Mouse (Mus musculus): ENCODE data around the gene Syn2. TPM values are rescaled to one million over a fixed set of nuclear protein-coding genes. Genes with fewer than 3 reads are reported as not detected.
A peak's percentile ranks its signal among the peaks of the same experiment; 100 is the strongest.
"Not testable (repeated sequence)": the region's sequence is repeated elsewhere in the genome, so short reads cannot be mapped to it uniquely, and the experiment has no call there.

Gene Syn2
- polyA plus RNA-seq, 1 experiment from 2014 or later: 5.7 TPM

GRCm38 (mm10) chr6:115231836-115232235 lies 97.1 kb downstream of the Syn2 start:
- H3K27ac ChIP-seq (replicated peaks; ENCODE audit: low read depth, low read length): no peak overlapping the region
- H3K4me1 ChIP-seq (ENCODE audit: control insufficient read depth, insufficient read depth, low read length): peaks cover 3% of the 10 kb centered on the region; the same call in 1 of the 2 replicates
- 57% methylated on average over 4 of the region's 4 CpGs for WGBS
- H3K27me3 ChIP-seq (replicated peaks; ENCODE audit: control insufficient read depth, insufficient read depth, low read length): no peaks in the 10 kb centered on the region
- H3K9me3 ChIP-seq (ENCODE audit: control insufficient read depth, low read length): no peaks in the 10 kb centered on the region
- H3K4me2 ChIP-seq (ENCODE audit: low read depth, low read length): no peak overlapping the region
- no peak for DNase-seq (ENCODE audit: low spot score)
- H3K36me3 ChIP-seq (ENCODE audit: control insufficient read depth, insufficient read depth, low read length): no peaks in the 10 kb centered on the region
- no peak overlapping the region for H3K9ac ChIP-seq (ENCODE audit: low read depth, low read length)
- no peak for ATAC-seq (ENCODE audit: low read depth)
- no peak overlapping the region for H3K4me3 ChIP-seq (ENCODE audit: low read depth, low read length)

DNA sequence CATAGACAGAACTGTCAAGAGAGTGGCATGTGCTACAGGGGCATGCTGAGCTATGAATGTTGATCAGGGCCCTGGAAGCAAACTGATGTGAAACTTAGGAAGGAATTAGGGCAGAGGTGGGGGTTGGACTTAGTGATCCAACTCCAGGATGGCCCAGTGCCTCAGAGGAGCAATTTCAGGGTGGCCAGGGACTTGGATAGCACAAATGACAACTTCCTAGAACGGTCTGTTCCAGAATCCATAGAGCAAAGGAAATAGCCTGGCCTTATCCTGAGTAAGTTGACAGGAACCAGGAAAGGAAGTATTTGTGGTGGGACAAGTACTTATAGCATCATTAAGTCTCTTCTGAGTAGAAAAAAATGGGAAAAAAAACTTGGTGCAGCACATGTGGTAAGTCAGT lies 97.9 kb downstream of the Syn2 start:
- Histone ChIP-seq H3K4me1 (ENCODE audit: control insufficient read depth, insufficient read depth, low read length) (peaks cover 3% of the 10 kb centered on the region; the same call in 1 of the 2 replicates), H3K27ac (replicated peaks; ENCODE audit: low read depth, low read length) (no peak overlapping the region), H3K36me3 (ENCODE audit: control insufficient read depth, insufficient read depth, low read length) (no peaks in the 10 kb centered on the region), H3K4me2 (ENCODE audit: low read depth, low read length) (no peak overlapping the region), H3K9ac (ENCODE audit: low read depth, low read length) (no peak overlapping the region), H3K9me3 (ENCODE audit: control insufficient read depth, low read length) (no peaks in the 10 kb centered on the region), H3K27me3 (replicated peaks; ENCODE audit: control insufficient read depth, insufficient read depth, low read length) (no peaks in the 10 kb centered on the region), H3K4me3 (ENCODE audit: low read depth, low read length) (no peak overlapping the region)
- WGBS: 74% methylated on average over 1 of the region's 1 CpGs
- DNase-seq (ENCODE audit: low spot score) (no peak), ATAC-seq (ENCODE audit: low read depth) (no peak)

GRCm38 (mm10) chr6:115238031-115239027 lies 103.6 kb downstream of the Syn2 start:
- Histone ChIP-seq H3K9me3 (ENCODE audit: control insufficient read depth, low read length) (no peaks in the 10 kb centered on the region), H3K36me3 (ENCODE audit: control insufficient read depth, insufficient read depth, low read length) (no peaks in the 10 kb centered on the region), H3K4me3 (ENCODE audit: low read depth, low read length) (no peak overlapping the region), H3K27me3 (replicated peaks; ENCODE audit: control insufficient read depth, insufficient read depth, low read length) (no peaks in the 10 kb centered on the region), H3K4me1 (ENCODE audit: control insufficient read depth, insufficient read depth, low read length) (no peaks in the 10 kb centered on the region), H3K9ac (ENCODE audit: low read depth, low read length) (no peak overlapping the region), H3K27ac (replicated peaks; ENCODE audit: low read depth, low read length) (no peak overlapping the region), H3K4me2 (ENCODE audit: low read depth, low read length) (no peak overlapping the region)
- WGBS: 85% methylated on average over 9 of the region's 9 CpGs
- DNase-seq (ENCODE audit: low spot score) (no peak), ATAC-seq (ENCODE audit: low read depth) (no peak)

DNA sequence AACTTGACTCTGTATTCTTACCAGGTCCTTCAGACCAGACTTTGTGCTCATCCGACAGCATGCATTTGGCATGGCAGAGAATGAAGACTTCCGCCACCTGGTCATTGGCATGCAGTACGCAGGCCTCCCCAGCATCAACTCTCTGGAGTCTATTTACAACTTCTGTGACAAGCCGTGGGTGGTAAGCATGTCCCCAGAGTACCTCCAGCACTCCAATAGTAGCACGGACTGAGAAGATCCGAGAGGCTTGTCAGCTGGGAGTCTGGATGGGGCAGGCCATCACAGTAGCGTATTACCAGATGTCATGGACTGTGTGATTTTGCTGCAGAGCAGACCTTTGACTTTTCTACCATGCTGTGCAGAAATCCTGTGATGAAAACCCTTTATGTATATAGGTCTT lies 104.6 kb downstream of the Syn2 start:
- ATAC-seq (ENCODE audit: low read depth) (no peak), DNase-seq (ENCODE audit: low spot score) (no peak)
- no peaks in the 10 kb centered on the region for H3K9me3 ChIP-seq (ENCODE audit: control insufficient read depth, low read length)
- no peak overlapping the region for H3K4me3 ChIP-seq (ENCODE audit: low read depth, low read length)
- no peak overlapping the region for H3K4me2 ChIP-seq (ENCODE audit: low read depth, low read length)
- WGBS: 77% methylated on average over 7 of the region's 7 CpGs
- H3K27me3 ChIP-seq (replicated peaks; ENCODE audit: control insufficient read depth, insufficient read depth, low read length): no peaks in the 10 kb centered on the region
- H3K27ac ChIP-seq (replicated peaks; ENCODE audit: low read depth, low read length): no peak overlapping the region
- H3K36me3 ChIP-seq (ENCODE audit: control insufficient read depth, insufficient read depth, low read length): no peaks in the 10 kb centered on the region
- no peak overlapping the region for H3K9ac ChIP-seq (ENCODE audit: low read depth, low read length)
- no peaks in the 10 kb centered on the region for H3K4me1 ChIP-seq (ENCODE audit: control insufficient read depth, insufficient read depth, low read length)

- not testable (repeated sequence) for H3K36me3 ChIP-seq (ENCODE audit: control insufficient read depth, insufficient read depth, low read length); H3K4me3 ChIP-seq (ENCODE audit: low read depth, low read length); H3K27me3 ChIP-seq (replicated peaks; ENCODE audit: control insufficient read depth, insufficient read depth, low read length); H3K9me3 ChIP-seq (ENCODE audit: control insufficient read depth, low read length); H3K27ac ChIP-seq (replicated peaks; ENCODE audit: low read depth, low read length); H3K4me1 ChIP-seq (ENCODE audit: control insufficient read depth, insufficient read depth, low read length); H3K4me2 ChIP-seq (ENCODE audit: low read depth, low read length); DNase-seq (ENCODE audit: low spot score); H3K9ac ChIP-seq (ENCODE audit: low read depth, low read length); ATAC-seq (ENCODE audit: low read depth)
- 36% methylated on average over 2 of the region's 2 CpGs for WGBS
These were observed 105.7 kb downstream of the Syn2 start for GRCm38 (mm10) chr6:115240431-115240830.

GRCm38 (mm10) chr6:115241131-115241699 lies 106.5 kb downstream of the Syn2 start:
- no peak overlapping the region for H3K27ac ChIP-seq (replicated peaks; ENCODE audit: low read depth, low read length)
- peak; percentile 59 for DNase-seq (ENCODE audit: low spot score)
- 56% methylated on average over 3 of the region's 3 CpGs for WGBS

GRCm38 (mm10) chr6:115241939-115242338 lies 107.2 kb downstream of the Syn2 start:
- Histone ChIP-seq H3K9ac (ENCODE audit: low read depth, low read length) (no peak overlapping the region), H3K4me2 (ENCODE audit: low read depth, low read length) (no peak overlapping the region), H3K27ac (replicated peaks; ENCODE audit: low read depth, low read length) (no peak overlapping the region), H3K27me3 (replicated peaks; ENCODE audit: control insufficient read depth, insufficient read depth, low read length) (no peaks in the 10 kb centered on the region), H3K4me3 (ENCODE audit: low read depth, low read length) (no peak overlapping the region), H3K9me3 (ENCODE audit: control insufficient read depth, low read length) (no peaks in the 10 kb centered on the region), H3K4me1 (ENCODE audit: control insufficient read depth, insufficient read depth, low read length) (no peaks in the 10 kb centered on the region), H3K36me3 (ENCODE audit: control insufficient read depth, insufficient read depth, low read length) (no peaks in the 10 kb centered on the region)
- ATAC-seq (ENCODE audit: low read depth): no peak
- no peak for DNase-seq (ENCODE audit: low spot score)
- 81% methylated on average over 3 of the region's 3 CpGs for WGBS

More at GRCm38 (mm10) chr6:115241131-115241699, 106.5 kb downstream of the Syn2 start:
- no peaks in the 10 kb centered on the region for H3K4me1 ChIP-seq (ENCODE audit: control insufficient read depth, insufficient read depth, low read length)
- H3K9me3 ChIP-seq (ENCODE audit: control insufficient read depth, low read length): no peaks in the 10 kb centered on the region
- ATAC-seq (ENCODE audit: low read depth): no peak
- H3K27me3 ChIP-seq (replicated peaks; ENCODE audit: control insufficient read depth, insufficient read depth, low read length): no peaks in the 10 kb centered on the region
- no peak overlapping the region for H3K4me3 ChIP-seq (ENCODE audit: low read depth, low read length)
- H3K9ac ChIP-seq (ENCODE audit: low read depth, low read length): no peak overlapping the region
- H3K36me3 ChIP-seq (ENCODE audit: control insufficient read depth, insufficient read depth, low read length): no peaks in the 10 kb centered on the region
- no peak overlapping the region for H3K4me2 ChIP-seq (ENCODE audit: low read depth, low read length)

DNA sequence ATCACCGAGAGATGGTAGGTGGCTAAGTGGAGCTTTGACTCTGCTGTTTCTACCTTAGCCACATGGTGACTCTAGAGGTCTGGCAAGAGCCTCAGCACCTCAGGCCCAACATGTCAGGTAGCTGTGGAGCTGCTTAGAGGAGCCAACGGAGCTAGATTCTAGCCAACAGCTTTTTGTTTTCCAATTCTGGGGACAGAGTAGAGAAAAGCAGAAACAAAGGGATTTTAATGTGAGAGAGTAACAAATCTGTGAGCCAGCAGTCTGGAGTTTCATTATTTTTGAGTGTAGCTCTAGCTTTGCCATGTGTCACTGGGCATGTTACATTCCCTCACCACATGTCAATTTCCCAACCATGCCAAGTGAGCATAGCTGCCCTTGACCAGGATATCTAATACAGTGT lies 109.5 kb downstream of the Syn2 start:
- no peak overlapping the region for H3K4me3 ChIP-seq (ENCODE audit: low read depth, low read length)
- H3K9ac ChIP-seq (ENCODE audit: low read depth, low read length): no peak overlapping the region
- ATAC-seq (ENCODE audit: low read depth): no peak
- no peaks in the 10 kb centered on the region for H3K9me3 ChIP-seq (ENCODE audit: control insufficient read depth, low read length)
- H3K36me3 ChIP-seq (ENCODE audit: control insufficient read depth, insufficient read depth, low read length): no peaks in the 10 kb centered on the region
- 76% methylated on average over 2 of the region's 2 CpGs for WGBS
- no peaks in the 10 kb centered on the region for H3K27me3 ChIP-seq (replicated peaks; ENCODE audit: control insufficient read depth, insufficient read depth, low read length)
- no peak overlapping the region for H3K4me2 ChIP-seq (ENCODE audit: low read depth, low read length)
- H3K27ac ChIP-seq (replicated peaks; ENCODE audit: low read depth, low read length): no peak overlapping the region
- no peak for DNase-seq (ENCODE audit: low spot score)
- H3K4me1 ChIP-seq (ENCODE audit: control insufficient read depth, insufficient read depth, low read length): no peaks in the 10 kb centered on the region
